8 mouse cellular contexts compared by ENCODE assay signal in genomic region chr9:48834541-48835411, GRCm38 (mm10). TPM values are rescaled to one million over a fixed set of nuclear protein-coding genes. Genes with fewer than 3 reads are reported as not detected.
DNase-seq lines count a peak whose midpoint lies in the region; ATAC-seq and TF ChIP-seq lines count a peak whose summit lies in the region.

No protein-coding gene starts in this region.

- H3K27ac ChIP-seq in brown adipose tissue, adult 24 weeks (replicated peaks; ENCODE audit: low read depth, low read length) = peak overlapping the region; percentile 89
- H3K27ac ChIP-seq in intestine, postnatal 0 days (ENCODE audit: low read depth, low read length) = no peak overlapping the region
- H3K27ac ChIP-seq in liver, embryonic 15.5 days (replicated peaks) = no peak overlapping the region

- ATAC-seq in intestine, postnatal 0 days = no peak
- no peak for ATAC-seq in liver, embryonic 15.5 days (ENCODE audit: insufficient read depth)

- DNase-seq in ovary, postnatal 10 days (ENCODE audit: low spot score) = peak; percentile 25
- no peak for DNase-seq in ovary, adult 18-20 months (ENCODE audit: low spot score)
- peak; percentile 58 for DNase-seq in gastrocnemius, adult 18-20 months (ENCODE audit: low spot score)
- DNase-seq in ovary, postnatal 36 days (ENCODE audit: low spot score) = peak; percentile 47
- no peak for DNase-seq in spleen, adult 12 weeks (ENCODE audit: low spot score)

- peak overlapping the region; percentile 69 for H3K9ac ChIP-seq in intestine, postnatal 0 days (ENCODE audit: low read depth, low read length)
- no peak overlapping the region for H3K9ac ChIP-seq in liver, embryonic 15.5 days

- WGBS in intestine, postnatal 0 days = 1% methylated on average over 62 of the region's 65 CpGs
- WGBS in liver, embryonic 15.5 days (ENCODE audit: insufficient replicate concordance) = under 1% methylated on average over 65 of the region's 65 CpGs

- peaks cover 27% of the 10 kb centered on the region for H3K4me1 ChIP-seq in brown adipose tissue, adult 24 weeks (ENCODE audit: control insufficient read depth, insufficient read depth, insufficient read length, low read length)
- H3K4me1 ChIP-seq in intestine, postnatal 0 days (replicated peaks; ENCODE audit: control insufficient read depth, insufficient read depth, low read length) = no peaks in the 10 kb centered on the region
- peaks cover 23% of the 10 kb centered on the region for H3K4me1 ChIP-seq in liver, embryonic 15.5 days (replicated peaks)

- peak overlapping the region; percentile 90 for H3K4me2 ChIP-seq in intestine, postnatal 0 days (replicated peaks; ENCODE audit: low read depth)
- peak overlapping the region; percentile 74 for H3K4me2 ChIP-seq in liver, embryonic 15.5 days

- no peaks in the 10 kb centered on the region for H3K9me3 ChIP-seq in intestine, postnatal 0 days (ENCODE audit: control insufficient read depth)
- no peaks in the 10 kb centered on the region for H3K9me3 ChIP-seq in liver, embryonic 15.5 days (replicated peaks)

- peaks cover 12% of the 10 kb centered on the region; the same call in 1 of the 2 replicates for H3K36me3 ChIP-seq in intestine, postnatal 0 days (ENCODE audit: control insufficient read depth, insufficient read depth)
- H3K36me3 ChIP-seq in liver, embryonic 15.5 days (replicated peaks) = no peaks in the 10 kb centered on the region

- H3K4me3 ChIP-seq in brown adipose tissue, adult 24 weeks (ENCODE audit: insufficient read depth, low read depth, low read length) = peak overlapping the region; percentile 98
- H3K4me3 ChIP-seq in intestine, postnatal 0 days (ENCODE audit: low read depth, low read length) = peak overlapping the region; percentile 71
- H3K4me3 ChIP-seq in liver, embryonic 15.5 days (replicated peaks) = peak overlapping the region; percentile 53

- H3K27me3 ChIP-seq in intestine, postnatal 0 days (replicated peaks; ENCODE audit: control insufficient read depth, insufficient read depth, low read length) = peaks cover 61% of the 10 kb centered on the region
- peaks cover 95% of the 10 kb centered on the region for H3K27me3 ChIP-seq in liver, embryonic 15.5 days

- no peak for TF ChIP-seq CTCF in intestine, postnatal 0 days (IDR thresholded peaks at IDR 0.05; ENCODE audit: low read depth)

RNA-seq across cellular contexts. Expression of gene Zbtb16, which starts 1.2 kb away (rescaled TPM):
- polyA plus RNA-seq in brown adipose tissue, adult 24 weeks (2012; ENCODE audit: insufficient read depth, insufficient read length, missing spikeins) = 6.8 and 7.9 TPM in 2 replicates
- total RNA-seq in gastrocnemius, adult 18-20 months (2021) = 100 to 1,000 TPM; 108 to 116 TPM
- polyA plus RNA-seq in intestine, postnatal 0 days (2015; fragmentation: Nextera tagmentation; extraction: Ambion mirVana) = 0.61 and 0.91 TPM in 2 replicates
- 0.54 and 0.98 TPM in 2 replicates for polyA plus RNA-seq in liver, embryonic 15.5 days (2015; fragmentation: Nextera tagmentation; extraction: Ambion mirVana)

Comparison
In these comparisons a context has a peak if more than half of its experiments do, and no peak if none do; other contexts are left out.
1. DNase-seq: peak in ovary, postnatal 10 days (single experiment), gastrocnemius, adult 18-20 months (single experiment) and ovary, postnatal 36 days (single experiment); none in ovary, adult 18-20 months (single experiment) and spleen, adult 12 weeks (single experiment).
2. Peak in every context shown above with its lines, with median percentiles within 50 percentile points of each other: H3K4me3 ChIP-seq.